Mouse (Mus musculus) neural tube, embryonic 15.5 days (tissue): Measurements from ENCODE around the gene Synpo2l. TPM values are rescaled to one million over a fixed set of nuclear protein-coding genes. Genes with fewer than 3 reads are reported as not detected.

Experiments
- ATAC-seq: fragments of 200-750 bp; cut with Nextera tagmentation; 2 replicates; pipeline ENCODE4 v1.8.0; 2017; ENCODE audit warnings: mild to moderate bottlenecking, moderate TSS enrichment, moderate library complexity; ENCODE audit not compliant: low FRiP score
- H3K27ac ChIP-seq: fragments of 300-500 bp; sonication (generic); replicated peaks from 2 replicates; pipeline ENCODE4 v1.5.1; 2015; ENCODE audit warnings: mild to moderate bottlenecking, inconsistent platforms
- H3K27me3 ChIP-seq: fragments of 300-500 bp; sonication (generic); replicated peaks from 2 replicates; pipeline ENCODE4 v1.6.1; 2015; ENCODE audit warnings: inconsistent platforms
- H3K36me3 ChIP-seq: fragments of 300-500 bp; sonication (generic); 2 replicates; pipeline ENCODE4 v1.6.1; 2015; ENCODE audit warnings: inconsistent platforms
- H3K4me1 ChIP-seq: fragments of 300-500 bp; sonication (generic); 2 replicates; pipeline ENCODE4 v1.6.1; 2015; ENCODE audit warnings: inconsistent platforms
- H3K4me2 ChIP-seq: fragments of 300-500 bp; sonication (generic); 2 replicates; pipeline ENCODE4 v1.6.1; 2015; ENCODE audit warnings: inconsistent platforms, mild to moderate bottlenecking, moderate library complexity
- H3K4me3 ChIP-seq: fragments of 300-500 bp; sonication (generic); replicated peaks from 2 replicates; pipeline ENCODE4 v1.5.1; 2015; ENCODE audit warnings: mild to moderate bottlenecking, inconsistent platforms
- H3K9ac ChIP-seq: fragments of 300-500 bp; sonication (generic); replicated peaks from 2 replicates; pipeline ENCODE4 v1.6.1; 2015; ENCODE audit warnings: mild to moderate bottlenecking, inconsistent platforms
- H3K9me3 ChIP-seq: fragments of 300-500 bp; sonication (generic); replicated peaks from 2 replicates; pipeline ENCODE4 v1.6.1; 2016; ENCODE audit warnings: inconsistent platforms
- WGBS: fragments of 180-500 bp; shearing (Covaris S2); methylation state at CpG from one replicate; pipeline ENCODE4 v1.1.7; 2015; ENCODE audit warnings: mixed read lengths; 5-methylcytosine and 5-hydroxymethylcytosine counted together
- polyA plus RNA-seq: library from polyadenylated mRNA; unstranded; fragments of >200 nt; fragmentation: Nextera tagmentation; extraction: Ambion mirVana; gene quantifications from 2 replicates; pipeline ENCODE4 v1.2.1, GENCODE M21; 2015

Gene Synpo2l
- polyA plus RNA-seq, 1 experiment from 2014 or later, result 2.4 TPM

- H3K4me3 ChIP-seq, result no peak overlapping the region
- no peaks in the 10 kb centered on the region for H3K27me3 ChIP-seq
- no peaks in the 10 kb centered on the region for H3K9me3 ChIP-seq
- peaks cover 20% of the 10 kb centered on the region for H3K4me1 ChIP-seq
- no peaks in the 10 kb centered on the region for H3K36me3 ChIP-seq
- no peak overlapping the region for H3K4me2 ChIP-seq
- H3K9ac ChIP-seq, result no peak overlapping the region
- no peak for ATAC-seq
- H3K27ac ChIP-seq, result no peak overlapping the region
Measured at GRCm38 (mm10) chr14:20658326-20658725, 9.8 kb downstream of the Synpo2l start.

GRCm38 (mm10) chr14:20656361-20656760 is 11.8 kb downstream of the Synpo2l start, which contains the start of gene Myoz1:
Myoz1 (minus strand) TSS chr14:20656540.
- Histone ChIP-seq H3K4me2 (no peak within 1 kb of the TSS), H3K27me3 (no peaks in the 10 kb centered on the region), H3K4me3 (no peak within 1 kb of the TSS), H3K4me1 (peaks cover 5% of the 10 kb centered on the region), H3K36me3 (no peaks in the 10 kb centered on the region), H3K9ac (no peak within 1 kb of the TSS), H3K27ac (no peak within 1 kb of the TSS), H3K9me3 (no peaks in the 10 kb centered on the region)
- no peak for ATAC-seq
- 62% methylated on average over 11 of the region's 11 CpGs for WGBS

- ATAC-seq, result no peak
- Histone ChIP-seq H3K9me3 (no peaks in the 10 kb centered on the region), H3K27me3 (no peaks in the 10 kb centered on the region), H3K4me3 (no peak overlapping the region), H3K4me1 (peaks cover 4% of the 10 kb centered on the region), H3K36me3 (no peaks in the 10 kb centered on the region), H3K27ac (no peak overlapping the region), H3K4me2 (no peak overlapping the region), H3K9ac (no peak overlapping the region)
- 84% methylated on average over 9 of the region's 9 CpGs for WGBS
Measured at GRCm38 (mm10) chr14:20655731-20656130, 12.4 kb downstream of the Synpo2l start.

- no peak for ATAC-seq
- H3K27me3 ChIP-seq, result no peaks in the 10 kb centered on the region
- H3K4me1 ChIP-seq, result no peaks in the 10 kb centered on the region
- H3K4me3 ChIP-seq, result no peak overlapping the region
- WGBS, result 85% methylated on average over 9 of the region's 9 CpGs
- no peaks in the 10 kb centered on the region for H3K36me3 ChIP-seq
- no peak overlapping the region for H3K9ac ChIP-seq
- H3K9me3 ChIP-seq, result no peaks in the 10 kb centered on the region
- no peak overlapping the region for H3K27ac ChIP-seq
- no peak overlapping the region for H3K4me2 ChIP-seq
Measured at GRCm38 (mm10) chr14:20654690-20655421, 13.3 kb downstream of the Synpo2l start.

- H3K9me3 ChIP-seq, result no peaks in the 10 kb centered on the region
- H3K9ac ChIP-seq, result no peak overlapping the region
- no peaks in the 10 kb centered on the region for H3K36me3 ChIP-seq
- H3K4me1 ChIP-seq, result no peaks in the 10 kb centered on the region
- no peak overlapping the region for H3K4me3 ChIP-seq
- no peak overlapping the region for H3K4me2 ChIP-seq
- WGBS, result 66% methylated on average over 4 of the region's 4 CpGs
- H3K27ac ChIP-seq, result no peak overlapping the region
- ATAC-seq, result no peak
- H3K27me3 ChIP-seq, result no peaks in the 10 kb centered on the region
Measured at GRCm38 (mm10) chr14:20651722-20652256, 16.4 kb downstream of the Synpo2l start.

- Histone ChIP-seq H3K9ac (no peak overlapping the region), H3K4me1 (no peaks in the 10 kb centered on the region), H3K4me2 (no peak overlapping the region), H3K27me3 (no peaks in the 10 kb centered on the region), H3K27ac (no peak overlapping the region), H3K9me3 (no peaks in the 10 kb centered on the region), H3K36me3 (no peaks in the 10 kb centered on the region), H3K4me3 (no peak overlapping the region)
- 77% methylated on average over 2 of the region's 2 CpGs for WGBS
- no peak for ATAC-seq
Measured at GRCm38 (mm10) chr14:20651000-20651399, 17.2 kb downstream of the Synpo2l start.

GRCm38 (mm10) chr14:20646381-20646780 is 21.8 kb downstream of the Synpo2l start:
- Histone ChIP-seq H3K4me3 (no peak overlapping the region), H3K36me3 (no peaks in the 10 kb centered on the region), H3K27ac (no peak overlapping the region), H3K27me3 (no peaks in the 10 kb centered on the region), H3K4me1 (peaks cover 9% of the 10 kb centered on the region), H3K9ac (no peak overlapping the region), H3K4me2 (no peak overlapping the region), H3K9me3 (no peaks in the 10 kb centered on the region)
- no peak for ATAC-seq

- peaks cover 9% of the 10 kb centered on the region for H3K4me1 ChIP-seq
- no peaks in the 10 kb centered on the region for H3K36me3 ChIP-seq
- H3K4me3 ChIP-seq, result no peak overlapping the region
- WGBS, result 32% methylated on average over 3 of the region's 3 CpGs
- H3K9ac ChIP-seq, result no peak overlapping the region
- no peak for ATAC-seq
- H3K4me2 ChIP-seq, result no peak overlapping the region
- no peaks in the 10 kb centered on the region for H3K27me3 ChIP-seq
- H3K9me3 ChIP-seq, result no peaks in the 10 kb centered on the region
- H3K27ac ChIP-seq, result no peak overlapping the region
Measured at GRCm38 (mm10) chr14:20645547-20645946, 22.6 kb downstream of the Synpo2l start.

- Histone ChIP-seq H3K4me3 (peak overlapping the region; percentile 73), H3K27me3 (no peaks in the 10 kb centered on the region), H3K4me1 (peaks cover 17% of the 10 kb centered on the region), H3K9me3 (no peaks in the 10 kb centered on the region), H3K9ac (peak overlapping the region; percentile 78), H3K27ac (peak overlapping the region; percentile 95), H3K4me2 (peak overlapping the region; percentile 88), H3K36me3 (no peaks in the 10 kb centered on the region)
- 17% methylated on average over 10 of the region's 10 CpGs for WGBS
- no peak for ATAC-seq
Measured at GRCm38 (mm10) chr14:20641438-20641875, 26.7 kb downstream of the Synpo2l start.

- H3K4me2 ChIP-seq, result peak within 1 kb of the TSS; percentile 88
- peaks cover 17% of the 10 kb centered on the region for H3K4me1 ChIP-seq
- peak within 1 kb of the TSS; percentile 73 for H3K4me3 ChIP-seq
- ATAC-seq, result peak; percentile 96
- no peaks in the 10 kb centered on the region for H3K27me3 ChIP-seq
- no peaks in the 10 kb centered on the region for H3K36me3 ChIP-seq
- WGBS, result under 1% methylated on average over 73 of the region's 73 CpGs
- H3K27ac ChIP-seq, result peak within 1 kb of the TSS; percentile 95
- H3K9me3 ChIP-seq, result no peaks in the 10 kb centered on the region
- H3K9ac ChIP-seq, result peak within 1 kb of the TSS; percentile 78
Measured at GRCm38 (mm10) chr14:20640644-20641437, 27.3 kb downstream of the Synpo2l start, which contains the start of gene Usp54. Usp54 (minus strand) TSS chr14:20641063.

- Histone ChIP-seq H3K36me3 (no peaks in the 10 kb centered on the region), H3K9me3 (no peaks in the 10 kb centered on the region), H3K4me1 (peaks cover 17% of the 10 kb centered on the region), H3K27me3 (no peaks in the 10 kb centered on the region), H3K4me3 (peak overlapping the region; percentile 73), H3K9ac (peak overlapping the region; percentile 78), H3K27ac (peak overlapping the region; percentile 95), H3K4me2 (peak overlapping the region; percentile 88)
- under 1% methylated on average over 16 of the region's 16 CpGs for WGBS
- peak; percentile 65 for ATAC-seq
Measured at GRCm38 (mm10) chr14:20639918-20640619, 28.1 kb downstream of the Synpo2l start.
